Mouse (Mus musculus) cerebellum, adult 2 months (tissue): ENCODE data around the gene Dgkq. TPM values are rescaled to one million over a fixed set of nuclear protein-coding genes. Genes with fewer than 3 reads are reported as not detected.
"Not testable (repeated sequence)": the region's sequence is repeated elsewhere in the genome, so short reads cannot be mapped to it uniquely, and the experiment has no call there.

Experiments
- DNase-seq, 2 experiments: peaks; one replicate each; pipeline ENCODE4 v3.0.0; 2021
- H3K27ac ChIP-seq: fragments of 200-500 bp; 2 replicates; pipeline ENCODE4 v1.5.1; 2012; ENCODE audit warnings: low read length, control low read depth, inconsistent platforms; ENCODE audit not compliant: insufficient read depth
- H3K27me3 ChIP-seq: fragments of 200-500 bp; 2 replicates; pipeline ENCODE4 v1.6.1; 2012; ENCODE audit warnings: inconsistent platforms, mild to moderate bottlenecking, low read length, moderate library complexity; ENCODE audit not compliant: control insufficient read depth, insufficient read depth
- H3K4me1 ChIP-seq: fragments of 200-500 bp; 2 replicates; pipeline ENCODE4 v1.6.1; 2011; ENCODE audit warnings: low read length; ENCODE audit not compliant: control insufficient read depth, insufficient read depth
- H3K4me3 ChIP-seq: fragments of 200-500 bp; replicated peaks from 2 replicates; pipeline ENCODE3; 2011; ENCODE audit warnings: mild to moderate bottlenecking, low read depth, low read length, control low read depth; ENCODE audit not compliant: insufficient read depth
- CTCF ChIP-seq: fragments of 200-500 bp; IDR thresholded peaks from 2 replicates; pipeline ENCODE4 v1.5.1; 2011; ENCODE audit warnings: low read depth, mild to moderate bottlenecking, control low read depth, low read length, moderate library complexity, borderline replicate concordance; ENCODE audit not compliant: insufficient read depth
- POLR2A ChIP-seq: fragments of 200-500 bp; IDR thresholded peaks from 2 replicates; pipeline ENCODE4 v1.6.1; 2011; ENCODE audit warnings: low read length, control low read depth, borderline replicate concordance; ENCODE audit not compliant: insufficient read depth
- WGBS: fragments of 180-500 bp; shearing (Covaris S2); methylation state at CpG from one replicate; pipeline ENCODE4 v1.1.7; 2018; 5-methylcytosine and 5-hydroxymethylcytosine counted together
- polyA plus RNA-seq: library from polyadenylated mRNA; depleted of rRNA; stranded (reverse); fragments of >200 nt; gene quantifications from 2 replicates; pipeline ENCODE4 v1.2.3, GENCODE M21; 2012

Gene Dgkq
- polyA plus RNA-seq, 1 experiment, result 89.1 TPM

- Histone ChIP-seq H3K27me3 (no peaks in the 10 kb centered on the region), H3K27ac (no peak overlapping the region), H3K4me1 (peaks cover 9% of the 10 kb centered on the region), H3K4me3 (no peak overlapping the region)
- TF ChIP-seq CTCF (no peak), POLR2A (no peak)
- 93% methylated on average over 2 of the region's 2 CpGs for WGBS
- DNase-seq, result no peak
These were observed 25.8 kb downstream of the Dgkq start for GRCm38 (mm10) chr5:108643674-108644073.

- no peaks in the 10 kb centered on the region for H3K27me3 ChIP-seq
- no peaks in the 10 kb centered on the region for H3K4me1 ChIP-seq
- 79% methylated on average over 4 of the region's 4 CpGs for whole genome bisulfite sequencing
- no peak for DNase-seq
- TF ChIP-seq POLR2A (no peak), CTCF (no peak)
- H3K4me3 ChIP-seq, result no peak overlapping the region
- H3K27ac ChIP-seq, result no peak overlapping the region
These were observed 33.3 kb downstream of the Dgkq start for GRCm38 (mm10) chr5:108636172-108636571.

- not testable (repeated sequence) for H3K27me3 ChIP-seq, H3K4me1 ChIP-seq, H3K4me3 ChIP-seq, DNase-seq, H3K27ac ChIP-seq
- 56% methylated on average over 3 of the region's 3 CpGs for WGBS
These were observed 35.4 kb downstream of the Dgkq start for GRCm38 (mm10) chr5:108634088-108634487.

GRCm38 (mm10) chr5:108633676-108634075 lies 35.8 kb downstream of the Dgkq start:
- 39% methylated on average over 4 of the region's 4 CpGs for WGBS
- H3K4me1 ChIP-seq, result no peaks in the 10 kb centered on the region
- TF ChIP-seq CTCF (no peak), POLR2A (no peak)
- H3K27ac ChIP-seq, result no peak overlapping the region
- no peak for DNase-seq
- H3K27me3 ChIP-seq, result no peaks in the 10 kb centered on the region
- H3K4me3 ChIP-seq, result no peak overlapping the region

- Histone ChIP-seq H3K27me3 (no peaks in the 10 kb centered on the region), H3K4me1 (peaks cover 2% of the 10 kb centered on the region; the same call in 1 of the 2 replicates), H3K27ac (peak within 1 kb of the TSS; percentile 76), H3K4me3 (peak within 1 kb of the TSS; percentile 85)
- peak; percentile 94 to 95 for DNase-seq
- TF ChIP-seq POLR2A (peak; percentile 96), CTCF (no peak)
- under 1% methylated on average over 58 of the region's 58 CpGs for WGBS
These were observed 39.6 kb downstream of the Dgkq start, which contains the start of the genes Gak and Tmem175 for GRCm38 (mm10) chr5:108629634-108630483. Gene Gak, minus strand, starts transcription at chr5:108629755. Gene Tmem175, plus strand, starts transcription at chr5:108629770.

GRCm38 (mm10) chr5:108628891-108629633 lies 40.4 kb downstream of the Dgkq start:
- Histone ChIP-seq H3K27ac (peak overlapping the region; percentile 76), H3K27me3 (no peaks in the 10 kb centered on the region), H3K4me1 (peaks cover 2% of the 10 kb centered on the region; the same call in 1 of the 2 replicates), H3K4me3 (peak overlapping the region; percentile 85)
- TF ChIP-seq POLR2A (no peak), CTCF (no peak)
- DNase-seq, result no peak
- WGBS, result 1% methylated on average over 32 of the region's 32 CpGs

- peak in 1 of 2 experiments; percentile 60 for DNase-seq
- H3K4me3 ChIP-seq, result no peak overlapping the region
- no peak overlapping the region for H3K27ac ChIP-seq
- no peaks in the 10 kb centered on the region for H3K27me3 ChIP-seq
- TF ChIP-seq CTCF (no peak), POLR2A (no peak)
- 41% methylated on average over 4 of the region's 4 CpGs for WGBS
- H3K4me1 ChIP-seq, result peaks cover 2% of the 10 kb centered on the region; the same call in 1 of the 2 replicates
These were observed 43.3 kb downstream of the Dgkq start for GRCm38 (mm10) chr5:108626050-108626660.
